Mouse (Mus musculus): ENCODE measurements around the gene Acaa1b.
A peak's percentile ranks its signal among the peaks of the same experiment; 100 is the strongest.

Acaa1b gene

DNA sequence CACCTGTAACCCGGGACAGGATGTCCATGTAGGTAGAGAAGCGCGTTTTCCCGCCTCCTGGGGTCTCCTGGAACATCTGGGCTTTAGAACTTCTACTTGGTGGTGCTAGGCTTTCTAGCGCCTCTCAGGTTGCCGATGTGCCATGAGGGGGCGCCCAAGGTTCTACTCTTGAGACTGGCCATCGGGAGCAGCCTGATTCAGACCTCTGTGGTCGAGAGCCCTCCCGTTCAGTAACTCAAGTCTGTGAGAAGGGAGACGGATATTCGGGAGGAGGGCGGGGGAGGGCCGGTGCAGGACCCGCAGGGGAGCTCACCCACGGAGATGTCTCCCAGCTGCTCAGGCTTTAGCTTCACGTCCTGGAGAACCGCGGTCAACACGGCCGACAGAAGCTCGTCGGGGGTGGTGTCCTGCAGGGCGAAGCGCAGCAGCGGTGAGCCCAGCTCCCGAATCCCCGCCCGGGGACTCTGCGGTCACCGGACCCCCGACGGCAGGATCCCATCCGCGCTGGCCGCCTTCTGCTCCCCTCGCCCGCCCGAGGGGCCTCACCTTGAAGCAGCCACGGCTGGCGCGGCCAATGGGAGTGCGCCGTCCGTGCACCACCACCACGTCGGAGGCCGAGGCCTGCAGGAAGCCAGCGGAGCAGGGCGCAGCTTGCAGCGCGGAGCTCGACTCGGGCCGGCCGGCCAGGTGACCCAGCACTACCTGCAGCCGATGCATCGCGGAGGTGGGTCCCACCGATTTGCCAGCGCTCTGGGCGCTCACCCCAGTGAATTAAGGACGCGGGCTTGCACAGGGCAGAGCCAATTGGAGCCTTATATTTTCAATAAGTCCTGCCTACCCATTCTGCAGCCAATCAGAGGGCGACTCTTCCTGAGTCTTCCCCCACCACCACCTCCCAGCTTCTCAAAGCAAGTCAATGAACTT is at the start of gene Acaa1b:
TSS of gene Acaa1b (minus strand) at position 816 of the 924 bp plus-strand sequence.
- DNase-seq (ENCODE audit: low read depth, low spot score), result peak; percentile 73

DNA sequence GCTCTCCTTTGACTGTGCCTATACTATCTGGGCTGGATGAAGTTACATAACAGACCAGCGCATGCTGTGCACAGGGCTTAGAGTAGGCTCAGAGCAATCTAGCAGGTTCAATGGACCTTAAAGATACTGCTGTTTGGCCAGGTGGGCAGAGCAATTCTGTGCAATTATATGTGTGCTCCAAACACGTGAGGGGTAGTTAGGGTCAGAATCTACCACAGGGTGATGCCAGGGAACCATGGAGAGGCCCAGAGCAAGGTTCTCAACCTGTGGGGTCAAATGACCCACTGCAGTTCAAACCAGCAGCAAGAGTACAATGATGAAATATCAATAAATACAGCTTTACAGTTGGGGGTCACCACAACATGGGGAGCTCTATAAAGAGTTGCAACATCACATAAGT is 49.8 kb upstream of the Acaa1b start:
- DNase-seq (ENCODE audit: low read depth, low spot score), result no peak

DNA sequence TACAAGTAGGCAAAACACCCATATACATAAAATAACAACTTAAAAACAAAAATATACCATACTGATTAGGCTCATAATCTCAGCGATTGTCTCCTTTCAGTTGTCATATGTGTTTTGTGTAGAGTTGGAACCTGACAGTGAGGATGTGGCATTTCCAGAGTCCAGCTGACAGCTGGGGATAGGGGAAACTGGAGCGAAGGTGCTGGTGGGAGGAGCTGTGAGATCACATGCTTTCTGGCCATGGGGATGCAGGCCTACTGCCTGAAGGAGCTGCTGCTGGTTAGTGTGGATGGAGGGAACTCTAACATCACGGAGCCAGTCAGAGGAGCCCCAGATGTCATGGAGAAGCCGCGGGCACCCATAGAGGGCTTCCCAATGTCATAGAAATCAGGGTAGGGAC is 48.9 kb upstream of the Acaa1b start:
- no peak for DNase-seq (ENCODE audit: low read depth, low spot score)

DNA sequence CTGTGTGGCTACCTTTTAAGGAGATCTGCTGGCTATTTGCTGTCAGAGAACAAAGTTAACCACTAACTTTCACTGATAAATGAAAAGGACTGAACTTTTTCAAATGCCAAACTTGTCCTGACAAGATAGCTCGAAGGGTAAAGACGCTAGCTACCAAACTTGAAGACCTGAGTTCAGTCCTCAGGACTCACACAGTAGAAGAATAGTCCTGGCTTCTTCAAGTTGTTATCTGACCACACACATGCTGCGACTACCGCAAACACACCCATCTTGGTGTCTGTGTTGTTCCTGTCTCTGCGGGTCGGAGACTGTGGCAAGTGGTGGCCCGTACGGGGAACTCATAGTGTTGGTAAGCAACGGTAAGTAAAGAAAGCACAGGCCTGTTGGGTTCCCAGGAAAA is 46.7 kb upstream of the Acaa1b start:
- DNase-seq (ENCODE audit: low read depth, low spot score), result no peak

DNA sequence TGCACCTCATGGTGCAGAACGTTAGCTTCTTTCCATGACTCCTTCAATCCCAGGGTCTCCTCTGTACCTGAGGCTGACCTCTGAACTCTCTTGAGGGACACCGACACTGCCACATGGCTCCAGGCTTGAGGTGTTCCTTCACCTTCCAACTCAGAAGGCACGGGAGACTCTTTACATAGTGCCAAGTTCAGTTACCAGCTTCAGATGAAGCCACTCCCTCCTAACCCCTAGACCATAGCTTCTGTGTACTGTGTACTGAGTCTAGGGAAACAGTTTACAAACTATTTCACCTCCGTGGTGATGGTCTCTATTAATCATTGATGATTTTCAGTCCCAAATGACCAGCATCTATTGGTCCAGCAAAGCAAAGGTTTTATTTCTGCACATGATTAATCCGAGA is 44.8 kb upstream of the Acaa1b start:
- no peak for DNase-seq (ENCODE audit: low read depth, low spot score)

DNA sequence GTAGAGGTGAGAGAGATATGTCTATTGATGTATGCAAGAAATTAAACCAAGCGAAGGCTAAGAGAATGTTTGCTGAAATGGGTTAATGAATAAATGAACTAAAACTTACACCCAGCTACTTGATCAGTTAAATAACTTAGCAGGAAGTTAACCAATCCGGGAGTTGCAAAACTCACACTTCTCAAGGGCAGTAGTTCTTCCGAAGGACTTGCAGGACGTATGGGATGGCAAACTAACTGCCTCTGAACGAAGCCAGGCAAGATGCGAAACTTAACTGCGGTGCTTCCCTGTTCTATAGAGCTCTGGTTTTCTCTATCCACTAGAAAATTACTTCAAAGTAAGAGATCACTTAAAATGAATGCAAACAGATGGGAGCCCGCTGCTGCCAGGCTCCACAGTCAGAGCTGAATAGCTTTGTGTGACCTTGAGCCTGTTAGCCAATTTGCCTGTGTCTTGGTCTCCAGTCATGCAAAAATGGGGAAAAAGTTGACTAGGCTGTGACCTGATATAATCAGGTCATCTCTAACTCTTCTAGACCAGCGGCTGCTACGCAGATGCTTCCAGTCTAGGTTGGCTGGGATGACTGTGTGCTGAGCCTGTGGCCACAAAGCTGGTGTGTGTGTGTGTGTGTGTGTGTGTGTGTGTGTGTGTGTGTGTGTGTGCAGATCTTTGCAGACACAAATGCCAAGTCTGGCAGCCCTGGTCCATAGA is 42.4 kb upstream of the Acaa1b start:
- DNase-seq (ENCODE audit: low read depth, low spot score), result no peak

DNA sequence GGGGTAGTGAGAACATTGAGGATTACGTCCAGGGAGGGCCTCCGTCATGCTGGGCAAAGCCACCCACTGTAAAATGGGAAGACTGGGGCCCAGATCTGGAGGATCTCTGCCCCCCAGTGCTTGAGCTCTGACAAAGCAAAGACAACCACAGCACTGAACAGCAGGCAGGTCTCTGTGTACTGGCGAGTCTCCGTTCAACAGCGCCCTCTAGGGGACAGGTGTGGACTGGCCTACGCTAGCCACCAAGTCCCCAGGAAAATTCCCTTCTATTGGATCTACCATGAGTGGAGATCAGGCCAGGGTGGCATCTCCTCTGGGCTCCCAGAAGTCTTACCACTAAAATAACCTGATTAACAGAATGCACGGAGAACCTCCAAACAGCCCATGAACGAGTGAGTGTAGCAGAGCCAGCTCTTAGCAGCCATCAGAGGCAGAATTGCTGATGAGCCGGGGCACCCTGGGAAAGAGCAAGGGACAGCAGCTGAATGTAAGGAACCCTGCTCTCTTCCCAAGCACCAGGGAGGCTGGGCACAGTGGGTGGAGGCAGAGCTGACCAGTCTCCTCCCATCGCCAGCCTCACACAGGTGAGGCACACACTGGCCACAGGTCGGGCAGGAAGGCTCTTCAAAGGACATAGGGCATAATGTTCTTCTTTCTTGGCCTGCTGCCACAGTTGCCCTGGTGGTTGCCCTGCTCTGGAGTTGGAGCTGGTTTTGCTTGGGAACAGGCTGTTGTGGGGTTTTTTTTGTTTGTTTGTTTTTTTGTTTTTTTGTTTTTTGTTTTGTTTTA is 35.5 kb upstream of the Acaa1b start:
- DNase-seq (ENCODE audit: low read depth, low spot score), result peak; percentile 25

DNA sequence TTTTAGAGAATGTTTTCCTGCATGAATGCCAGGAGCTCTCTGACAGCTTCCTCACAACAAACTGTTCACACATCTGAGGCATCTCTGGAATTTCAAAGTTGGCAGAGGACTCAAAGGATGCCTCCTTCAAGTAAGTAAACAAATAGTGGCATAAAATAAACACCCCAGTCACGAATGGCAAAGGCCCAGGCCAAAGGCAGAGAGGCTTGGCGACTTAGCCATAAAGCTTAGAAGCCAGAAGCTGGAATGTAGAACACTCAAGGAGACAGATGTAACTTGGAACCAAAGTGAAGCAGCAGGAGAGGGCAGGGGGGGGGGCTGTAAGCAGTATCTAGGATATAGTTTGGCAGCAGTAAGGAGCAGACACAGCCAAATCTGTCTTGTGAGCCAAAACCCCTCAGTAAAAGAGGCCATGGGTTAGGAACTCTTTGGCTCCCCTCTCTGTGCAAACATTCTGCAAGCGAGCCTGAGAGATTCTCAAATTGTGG is 24.4 kb upstream of the Acaa1b start:
- no peak for DNase-seq (ENCODE audit: low read depth, low spot score)

DNA sequence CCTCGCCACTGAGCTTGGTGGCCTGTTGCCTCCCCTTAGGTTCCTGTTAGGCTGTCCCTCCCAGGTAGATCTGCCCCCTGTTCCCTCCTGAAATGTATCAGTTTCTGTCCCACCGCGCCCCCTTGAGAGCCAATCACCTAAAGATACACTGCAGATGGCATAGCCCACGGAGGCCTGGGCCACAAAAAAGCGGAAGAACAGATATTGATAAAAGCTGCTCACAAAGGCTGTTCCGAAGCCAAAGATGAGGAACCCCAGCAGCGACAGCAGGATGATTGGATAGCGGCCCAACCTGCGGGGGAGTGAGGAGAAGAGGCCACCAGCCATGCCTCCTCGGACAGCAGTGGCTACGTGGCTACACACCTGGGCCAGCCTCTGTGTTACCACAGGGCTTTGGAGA is 22.4 kb upstream of the Acaa1b start:
- DNase-seq (ENCODE audit: low read depth, low spot score), result no peak

DNA sequence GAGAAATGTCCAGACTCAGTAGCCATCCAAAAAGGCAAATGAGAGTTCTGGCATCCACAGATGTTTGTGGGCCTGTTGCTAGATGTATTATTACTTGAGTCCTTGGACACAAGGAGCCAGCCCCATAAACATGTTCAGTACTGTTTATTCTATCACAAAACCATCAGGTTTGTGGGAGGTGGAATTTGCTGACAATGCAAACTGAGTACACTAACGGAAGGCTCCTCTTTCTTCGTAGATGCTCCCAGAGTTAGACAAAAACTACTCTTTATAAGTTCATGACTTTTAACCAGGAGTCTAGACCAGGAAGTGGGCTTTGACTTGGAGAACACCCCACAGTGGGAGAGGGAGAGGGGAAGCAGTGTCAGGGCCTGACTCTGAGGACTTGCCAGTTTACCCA is 10.7 kb upstream of the Acaa1b start:
- no peak for DNase-seq (ENCODE audit: low read depth, low spot score)

DNA sequence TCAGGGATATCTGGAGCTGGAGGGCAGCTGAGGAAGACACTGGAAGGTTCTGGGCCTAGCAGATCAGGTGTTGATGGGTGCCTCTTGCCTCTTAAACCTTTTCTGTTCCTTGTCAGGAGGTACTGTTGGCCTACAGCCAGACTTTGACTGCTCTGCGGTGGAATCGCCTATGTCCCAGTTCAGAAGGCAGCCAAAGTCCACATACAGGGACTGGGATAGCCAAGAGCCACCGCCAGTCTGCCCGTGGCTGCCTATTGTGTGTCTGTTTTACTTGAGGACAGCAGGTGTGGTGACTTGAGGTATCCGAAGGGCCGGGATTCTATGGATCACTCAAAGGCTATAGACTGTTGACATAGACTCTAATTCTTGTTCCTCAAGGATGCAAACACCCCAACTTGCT is 8.7 kb upstream of the Acaa1b start:
- DNase-seq (ENCODE audit: low read depth, low spot score), result no peak

DNA sequence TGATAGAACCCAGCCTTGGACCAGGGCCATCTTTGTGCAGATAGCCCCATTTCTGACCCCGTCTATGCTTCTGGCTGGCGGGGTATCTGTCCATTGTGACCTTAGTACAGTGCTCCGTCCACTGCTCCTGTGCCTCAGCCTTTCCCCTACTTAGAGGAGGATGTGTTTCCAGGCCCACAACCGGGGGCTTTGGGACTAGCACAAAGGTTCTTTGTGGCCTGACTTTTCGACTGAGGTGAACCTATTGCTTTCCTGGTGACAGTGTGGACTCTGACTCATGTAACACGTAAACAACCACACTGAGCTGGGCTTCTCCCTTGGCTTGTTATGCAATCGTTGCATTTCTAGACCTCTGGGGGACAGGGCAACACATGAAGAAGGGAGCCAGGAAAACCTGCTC is 7.8 kb upstream of the Acaa1b start:
- no peak for DNase-seq (ENCODE audit: low read depth, low spot score)

DNA sequence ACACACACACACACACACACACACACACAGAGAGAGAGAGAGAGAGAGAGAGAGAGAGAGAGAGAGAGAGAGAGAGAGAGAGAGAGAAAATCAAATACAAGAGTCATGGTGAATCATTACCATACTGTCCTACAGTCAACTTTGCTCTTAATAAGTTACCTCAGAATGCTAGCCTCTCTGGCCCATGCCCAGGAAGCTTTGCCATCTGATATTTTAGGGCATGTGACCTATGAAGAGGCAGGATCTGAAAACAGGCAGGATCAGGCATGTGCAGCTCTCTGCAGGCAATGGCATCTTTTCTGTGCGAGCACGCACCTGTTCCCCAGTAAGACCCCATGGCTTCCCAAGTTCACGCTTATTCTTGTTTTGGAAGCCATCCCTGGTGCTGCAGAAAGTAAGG is 3.8 kb upstream of the Acaa1b start:
- DNase-seq (ENCODE audit: low read depth, low spot score), result no peak

DNA sequence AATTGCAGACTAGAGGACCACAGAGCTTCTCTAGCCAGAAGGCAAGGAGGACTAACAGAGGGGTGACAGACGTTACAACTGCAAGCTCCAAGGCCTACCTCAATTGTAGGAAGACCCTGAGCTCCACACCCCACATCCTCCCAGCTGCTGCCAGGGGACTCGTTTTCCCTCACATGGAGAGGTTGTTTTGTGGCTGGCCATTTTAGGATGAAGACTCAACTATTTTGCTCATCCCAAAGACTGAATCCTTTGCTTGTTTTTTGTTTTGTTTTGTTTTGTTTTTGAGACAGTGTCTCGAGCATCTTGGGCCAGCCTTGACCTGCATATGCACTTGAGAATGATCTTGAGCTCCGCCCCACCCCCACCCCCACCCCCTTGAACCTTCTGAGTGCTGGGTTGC is 2.0 kb upstream of the Acaa1b start, which contains the start of gene Gm47289:
TSS of gene Gm47289 (plus strand) at position 301 of the 400 bp plus-strand sequence.
- no peak for DNase-seq (ENCODE audit: low read depth, low spot score)

DNA sequence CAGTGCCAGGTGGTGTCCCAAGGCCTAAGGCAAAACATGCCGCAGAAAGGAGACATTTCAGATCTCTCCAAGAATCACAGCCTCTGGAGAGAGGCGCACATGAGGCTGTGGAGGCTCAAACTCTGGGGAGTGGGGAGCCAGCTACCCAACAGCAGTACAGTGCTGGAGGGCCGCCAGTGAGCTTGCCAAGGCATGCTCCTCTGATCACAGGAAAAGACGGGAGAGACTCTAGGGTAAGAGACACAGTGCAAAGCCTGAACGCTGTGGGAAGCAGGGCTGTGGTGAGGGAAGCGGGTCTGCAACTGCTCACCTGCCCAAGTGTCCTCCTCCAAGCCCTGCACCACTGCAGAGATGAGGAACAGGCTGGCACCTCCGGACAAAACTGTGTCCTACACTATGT is 1.1 kb downstream of the Acaa1b start:
- no peak for DNase-seq (ENCODE audit: low read depth, low spot score)

DNA sequence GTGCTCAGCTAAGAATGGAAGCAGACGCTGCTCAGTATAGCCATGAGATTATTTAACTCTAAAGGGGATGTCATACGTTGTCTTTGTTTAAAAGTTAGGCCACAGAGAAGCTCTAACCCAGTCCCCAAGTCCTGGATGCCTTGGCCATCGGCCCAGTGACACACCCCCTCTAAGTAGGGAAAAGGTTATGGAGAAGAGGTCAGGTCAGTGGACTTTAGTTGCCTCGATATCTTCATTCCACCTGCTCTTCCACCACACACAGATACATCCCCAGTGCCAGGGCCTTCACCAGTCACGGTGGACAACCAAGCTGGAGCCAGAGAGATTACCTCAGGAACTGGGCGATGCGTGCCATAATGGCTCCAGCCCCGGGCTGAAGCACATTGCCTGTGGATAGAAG is 1.5 kb downstream of the Acaa1b start:
- no peak for DNase-seq (ENCODE audit: low read depth, low spot score)

DNA sequence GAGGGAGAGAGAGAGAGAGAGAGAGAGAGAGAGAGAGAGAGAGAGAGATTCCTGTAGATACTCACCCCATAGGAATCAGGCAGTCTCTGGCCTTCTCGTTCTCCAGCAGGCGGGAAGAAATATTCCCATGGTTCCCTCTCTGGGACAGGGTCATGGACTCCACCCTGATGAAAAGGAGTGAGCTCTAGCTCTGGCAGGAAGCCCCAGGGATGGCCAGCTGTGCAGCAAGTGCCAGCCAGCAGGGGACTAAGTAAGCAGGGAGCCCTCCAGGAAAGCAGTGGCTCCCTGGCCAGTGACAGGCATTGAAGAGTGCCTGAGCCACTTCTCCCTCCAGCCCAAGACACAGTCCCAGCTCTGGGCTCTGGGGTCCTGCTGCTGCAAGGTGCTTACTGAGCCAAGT is 5.1 kb downstream of the Acaa1b start:
- DNase-seq (ENCODE audit: low read depth, low spot score), result no peak

DNA sequence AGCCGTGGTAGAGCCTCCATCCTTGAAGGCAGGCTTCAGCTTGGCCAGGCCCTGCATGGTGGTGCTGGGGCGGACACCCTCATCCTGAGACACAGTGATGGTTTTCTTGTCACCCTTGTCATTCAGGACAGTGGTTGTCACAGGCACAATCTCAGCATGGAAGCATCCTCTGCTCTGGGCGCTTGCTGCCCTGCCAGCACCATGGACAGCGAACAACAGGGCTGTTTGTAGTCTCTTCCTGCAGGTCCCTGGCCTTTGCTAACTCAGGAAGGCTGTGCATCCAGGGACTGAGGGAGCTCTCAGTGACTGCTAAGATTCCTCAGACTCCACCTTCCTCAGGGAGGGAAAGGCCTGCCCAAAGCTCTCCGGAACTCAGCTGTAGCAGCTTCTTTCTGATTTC is 7.3 kb downstream of the Acaa1b start:
- DNase-seq (ENCODE audit: low read depth, low spot score), result peak; percentile 79

DNA sequence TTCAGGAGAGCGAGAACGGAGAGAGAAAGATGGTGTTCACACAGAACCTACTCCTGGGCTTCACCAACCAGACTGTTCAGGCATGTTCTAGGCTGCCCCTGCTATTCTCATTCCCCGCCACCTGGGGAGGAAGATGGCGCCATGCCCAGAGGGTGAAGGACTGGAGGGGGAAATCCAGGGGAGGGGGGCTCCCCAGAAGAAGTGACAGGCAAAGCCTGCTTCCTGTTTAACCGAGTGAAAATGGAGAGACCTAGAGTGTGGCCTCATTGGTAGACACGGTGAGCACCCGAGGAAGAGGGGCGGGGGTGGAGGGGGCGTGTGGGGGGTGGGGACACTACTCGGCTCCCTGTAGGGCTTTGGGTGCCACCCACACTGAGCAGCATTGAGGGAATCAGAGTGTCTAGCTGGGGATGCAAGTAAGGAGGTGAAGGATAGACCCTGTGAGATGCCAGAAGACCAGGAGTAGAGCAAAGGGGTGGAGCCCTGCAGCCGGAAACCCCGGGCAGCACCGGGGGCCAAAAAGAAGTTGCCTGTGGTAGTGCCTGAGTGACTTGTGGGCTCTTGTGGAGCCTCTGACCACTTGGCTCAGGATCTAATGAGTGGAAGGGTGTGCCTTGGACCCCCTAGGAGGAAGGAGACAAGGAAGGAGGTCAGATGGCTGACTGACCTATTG is 10.7 kb downstream of the Acaa1b start:
- no peak for DNase-seq (ENCODE audit: low read depth, low spot score)

DNA sequence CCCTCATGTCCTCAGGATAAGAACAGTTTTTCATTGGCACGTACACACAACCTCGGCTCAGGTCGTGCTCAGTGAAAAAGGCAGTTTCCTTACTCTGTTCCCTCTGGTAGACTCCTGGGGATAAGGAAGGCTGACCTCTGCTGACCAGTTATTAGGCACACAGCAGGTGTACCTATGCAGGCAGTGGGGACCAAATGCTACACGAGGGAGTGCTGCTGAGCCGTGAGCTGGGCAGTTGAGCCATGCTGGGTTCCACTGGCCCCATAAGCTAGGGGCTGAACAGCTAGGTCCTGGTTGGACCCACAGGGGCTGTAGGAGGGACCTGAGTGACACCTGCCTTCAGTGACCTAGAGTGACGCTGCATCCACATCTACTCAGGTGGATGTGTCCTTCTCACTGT is 11.3 kb downstream of the Acaa1b start:
- no peak for DNase-seq (ENCODE audit: low read depth, low spot score)

DNA sequence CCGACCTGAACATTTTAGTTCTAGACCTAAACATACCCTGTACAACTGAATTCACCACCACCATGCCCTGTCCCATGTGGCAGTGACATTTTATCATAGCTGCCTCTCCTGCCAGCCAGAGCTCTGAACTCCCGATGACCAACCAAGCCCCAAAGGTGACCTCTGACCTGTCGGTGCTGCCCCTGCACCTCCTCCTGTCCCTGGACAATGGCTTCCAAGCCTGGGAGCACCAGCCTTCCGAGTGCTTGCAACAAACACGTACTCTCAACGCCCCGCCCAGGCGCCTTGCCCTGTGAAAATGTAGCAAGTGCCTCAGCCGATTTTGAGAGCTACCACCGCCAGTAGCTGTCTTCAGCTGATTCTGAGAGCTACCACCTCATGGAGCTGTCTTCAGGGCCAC is 11.8 kb downstream of the Acaa1b start:
- no peak for DNase-seq (ENCODE audit: low read depth, low spot score)
